In genomic region chr4:128737137-128737589, GRCm38 (mm10) we compare ENCODE assay signal across 10 mouse cellular contexts. TPM values are rescaled to one million over a fixed set of nuclear protein-coding genes. Genes with fewer than 3 reads are reported as not detected.
DNase-seq lines count a peak whose midpoint lies in the region; ATAC-seq and TF ChIP-seq lines count a peak whose summit lies in the region.
"Had no signal": no experiment of that assay in that cellular context is flagged by ENCODE, and none has a peak within 500 bp of the region (broad histone marks: within the 10 kb centered on the region; RNA-seq: fewer than 3 reads in every experiment).

No protein-coding gene starts in this region.

- TF ChIP-seq EP300 in heart, adult 2 months (IDR thresholded peaks at IDR 0.05; ENCODE audit: insufficient read depth, low read depth, low read length) = no peak

- H3K4me3 ChIP-seq in heart, adult 2 months = no peak overlapping the region
- H3K4me3 ChIP-seq in E14TG2a.4 (replicated peaks; ENCODE audit: low read length) = peak overlapping the region; percentile 41; the same call in 1 of the 2 replicates
- peak overlapping the region; percentile 13 for H3K4me3 ChIP-seq in forebrain, embryonic 12.5 days (replicated peaks)
- no peak overlapping the region for H3K4me3 ChIP-seq in midbrain, embryonic 11.5 days (ENCODE audit: low read depth, low read length)

- 17% methylated on average over 6 of the region's 6 CpGs for WGBS in heart, adult 2 months
- 2% methylated on average over 6 of the region's 6 CpGs for WGBS in forebrain, embryonic 12.5 days
- whole genome bisulfite sequencing in midbrain, embryonic 11.5 days = 8% methylated on average over 6 of the region's 6 CpGs

- H3K36me3 ChIP-seq in heart, adult 2 months (ENCODE audit: control insufficient read depth, insufficient read depth, low read length) = peaks cover 10% of the 10 kb centered on the region
- no peaks in the 10 kb centered on the region for H3K36me3 ChIP-seq in E14TG2a.4 (ENCODE audit: insufficient read depth, low read length)
- peaks cover 18% of the 10 kb centered on the region; the same call in 1 of the 2 replicates for H3K36me3 ChIP-seq in forebrain, embryonic 12.5 days (replicated peaks)
- H3K36me3 ChIP-seq in midbrain, embryonic 11.5 days (ENCODE audit: control insufficient read depth, insufficient read depth, low read length) = no peaks in the 10 kb centered on the region

- H3K4me2 ChIP-seq in forebrain, embryonic 12.5 days = peak overlapping the region; percentile 50
- H3K4me2 ChIP-seq in midbrain, embryonic 11.5 days = peak overlapping the region; percentile 26

- H3K27me3 ChIP-seq in heart, adult 2 months (ENCODE audit: control insufficient read depth, insufficient read depth, low read length) = no peaks in the 10 kb centered on the region
- no peaks in the 10 kb centered on the region for H3K27me3 ChIP-seq in E14TG2a.4 (ENCODE audit: insufficient read depth, low read length)
- no peaks in the 10 kb centered on the region for H3K27me3 ChIP-seq in forebrain, embryonic 12.5 days
- no peaks in the 10 kb centered on the region for H3K27me3 ChIP-seq in midbrain, embryonic 11.5 days (ENCODE audit: control insufficient read depth, insufficient read depth, low read length)

- no peak overlapping the region for H3K9ac ChIP-seq in heart, adult 2 months (ENCODE audit: low read depth, low read length)
- H3K9ac ChIP-seq in forebrain, embryonic 12.5 days = peak overlapping the region; percentile 48
- H3K9ac ChIP-seq in midbrain, embryonic 11.5 days (ENCODE audit: low read length) = peak overlapping the region; percentile 67

- TF ChIP-seq CTCF in heart, adult 2 months (IDR thresholded peaks at IDR 0.05) = no peak
- no peak for TF ChIP-seq CTCF in E14TG2a.4 (conservative IDR thresholded peaks at IDR 0.05; ENCODE audit: low read length)

- no peak for DNase-seq in heart, adult 2 months
- no peak for DNase-seq in heart, postnatal 36 days
- DNase-seq in midbrain, embryonic 11.5 days (ENCODE audit: low spot score, missing footprints) = peak; percentile 96
- DNase-seq in left cerebral cortex, postnatal 36 days (ENCODE audit: low spot score in 2 of 2) = no peak
- no peak for DNase-seq in gastrocnemius, postnatal 4 days (ENCODE audit: low spot score in 2 of 2)
- DNase-seq in right cerebral cortex, adult 18-20 months = no peak
- DNase-seq: lung, adult 2 months; thymus, postnatal 4 days had no signal

- intact Hi-C loops in heart, adult 2 months (cut with DNase I) = no loop called here
- intact Hi-C loops in heart, postnatal 36 days (cut with DNase I) = no loop called here
- intact Hi-C loops in left cerebral cortex, postnatal 36 days (cut with DNase I) = no loop called here

- H3K4me1 ChIP-seq in heart, adult 2 months (ENCODE audit: control insufficient read depth, insufficient read depth, low read length) = peaks cover 36% of the 10 kb centered on the region
- peaks cover 57% of the 10 kb centered on the region for H3K4me1 ChIP-seq in E14TG2a.4 (replicated peaks; ENCODE audit: low read depth, low read length)
- peaks cover 73% of the 10 kb centered on the region for H3K4me1 ChIP-seq in forebrain, embryonic 12.5 days
- peaks cover 58% of the 10 kb centered on the region for H3K4me1 ChIP-seq in midbrain, embryonic 11.5 days (ENCODE audit: control insufficient read depth, insufficient read depth, low read length)

- H3K79me2 ChIP-seq in heart, adult 2 months (replicated peaks; ENCODE audit: control insufficient read depth, insufficient read depth, low read length) = peaks cover 7% of the 10 kb centered on the region

- peak overlapping the region; percentile 39; the same call in 1 of the 2 replicates for H3K27ac ChIP-seq in heart, adult 2 months
- H3K27ac ChIP-seq in forebrain, embryonic 12.5 days = peak overlapping the region; percentile 96
- H3K27ac ChIP-seq in midbrain, embryonic 11.5 days (ENCODE audit: low read depth, low read length) = peak overlapping the region; percentile 92

- H3K9me3 ChIP-seq in E14TG2a.4 (ENCODE audit: low read length) = no peaks in the 10 kb centered on the region
- no peaks in the 10 kb centered on the region for H3K9me3 ChIP-seq in forebrain, embryonic 12.5 days
- no peaks in the 10 kb centered on the region for H3K9me3 ChIP-seq in midbrain, embryonic 11.5 days (ENCODE audit: control insufficient read depth, low read length)

- ATAC-seq in forebrain, embryonic 12.5 days (ENCODE audit: low FRiP score) = peak; percentile 79
- peak; percentile 80 for ATAC-seq in midbrain, embryonic 11.5 days (ENCODE audit: low FRiP score)

- TF ChIP-seq POLR2A in heart, adult 2 months (IDR thresholded peaks at IDR 0.05; ENCODE audit: insufficient read depth, low read depth, low read length) = no peak

RNA-seq across cellular contexts. Expression of gene A3galt2, which starts 18.0 kb away (rescaled TPM):
- under 1 TPM; 0.08 to 0.16 TPM for total RNA-seq in heart, adult 2 months (2021)
- polyA plus RNA-seq in heart, adult 2 months (2012; rRNA removed) = 0.15 and 0.37 TPM in 2 replicates
- under 1 TPM in 1 of 2 experiments, not detected in 1; 0.08 TPM for total RNA-seq in heart, postnatal 36 days (2021)
- 0.38 and 0.57 TPM in 2 replicates for polyA plus RNA-seq in forebrain, embryonic 12.5 days (2016; fragmentation: Nextera tagmentation; extraction: Ambion mirVana)
- polyA plus RNA-seq in midbrain, embryonic 11.5 days (2014; fragmentation: Nextera tagmentation; extraction: Ambion mirVana) = 0.15 and 0.18 TPM in 2 replicates
- under 1 TPM; 0.10 to 0.41 TPM for total RNA-seq in left cerebral cortex, postnatal 36 days (2021)
- total RNA-seq in gastrocnemius, postnatal 4 days (2021) = under 1 TPM; 0.26 to 0.37 TPM

Comparison
In these comparisons a context has a peak if more than half of its experiments do, and no peak if none do; other contexts are left out.
1. H3K27ac ChIP-seq: peak in every context shown above with its lines; median percentile 96 in forebrain, embryonic 12.5 days; 92 in midbrain, embryonic 11.5 days; 39 in heart, adult 2 months.
2. H3K4me3 ChIP-seq: peak in E14TG2a.4 (single experiment) and forebrain, embryonic 12.5 days (single experiment); none in heart, adult 2 months (single experiment) and midbrain, embryonic 11.5 days (single experiment).